Mouse (Mus musculus) brain, embryonic 14.5 days (tissue): ENCODE results near the gene Igfals. TPM values are rescaled to one million over a fixed set of nuclear protein-coding genes. Genes with fewer than 3 reads are reported as not detected.

Experiments
- DNase-seq: peaks from one replicate; pipeline ENCODE4 v3.0.0-alpha.2; 2011; ENCODE audit warnings: low read depth
- CTCF ChIP-seq: fragments of 200-500 bp; IDR thresholded peaks from 2 replicates; pipeline ENCODE4 v1.5.1; 2012; ENCODE audit warnings: inconsistent platforms, mild to moderate bottlenecking, moderate library complexity, borderline replicate concordance; ENCODE audit not compliant: insufficient read depth, insufficient read length; ENCODE audit errors: extremely low read depth
- POLR2A ChIP-seq: fragments of 200-500 bp; IDR thresholded peaks from 2 replicates; pipeline ENCODE4 v1.6.1; 2012; ENCODE audit warnings: mild to moderate bottlenecking, inconsistent platforms, borderline replicate concordance; ENCODE audit not compliant: poor library complexity, insufficient read depth, insufficient read length, severe bottlenecking; ENCODE audit errors: extremely low read depth
- polyA plus RNA-seq: library from polyadenylated mRNA; depleted of rRNA; stranded (reverse); fragments of >200 nt; gene quantifications from 2 replicates; pipeline ENCODE4 v1.2.3, GENCODE M21; 2012

The Igfals gene
- polyA plus RNA-seq, 1 experiment: not detected

GRCm38 (mm10) chr17:24873695-24874404 is 8.1 kb downstream of the Igfals start:
- TF ChIP-seq POLR2A (no peak), CTCF (no peak)

GRCm38 (mm10) chr17:24874405-24874745 is 8.6 kb downstream of the Igfals start:
- TF ChIP-seq CTCF (no peak), POLR2A (no peak)
- DNase-seq: no peak

More at GRCm38 (mm10) chr17:24873695-24874404, 8.1 kb downstream of the Igfals start:
- no peak for DNase-seq

- DNase-seq: no peak
- TF ChIP-seq CTCF: no peak
- TF ChIP-seq POLR2A: no peak
Observed at GRCm38 (mm10) chr17:24874989-24875388, 9.2 kb downstream of the Igfals start.

GRCm38 (mm10) chr17:24877336-24878116 is 11.7 kb downstream of the Igfals start:
- DNase-seq: no peak
- TF ChIP-seq CTCF (no peak), POLR2A (no peak)

GRCm38 (mm10) chr17:24878117-24878397 is 12.3 kb downstream of the Igfals start:
- TF ChIP-seq POLR2A: no peak
- DNase-seq: no peak

- no peak for DNase-seq
- TF ChIP-seq CTCF (no peak), POLR2A (no peak)
Observed at GRCm38 (mm10) chr17:24878531-24878930, 12.7 kb downstream of the Igfals start.

- DNase-seq: no peak
- TF ChIP-seq POLR2A (no peak), CTCF (peak; percentile 50; the same call in 1 of the 2 replicates)
Observed at GRCm38 (mm10) chr17:24881738-24882440, 16.1 kb downstream of the Igfals start.

GRCm38 (mm10) chr17:24884391-24884790 is 18.6 kb downstream of the Igfals start:
- TF ChIP-seq CTCF: no peak
- TF ChIP-seq POLR2A: no peak
- no peak for DNase-seq

GRCm38 (mm10) chr17:24885356-24886133 is 19.7 kb downstream of the Igfals start:
- TF ChIP-seq POLR2A: no peak
- TF ChIP-seq CTCF: no peak
- no peak for DNase-seq

GRCm38 (mm10) chr17:24886134-24886931 is 20.5 kb downstream of the Igfals start, which contains the start of the genes Nubp2 and Spsb3:
TSS of gene Nubp2 (minus strand) at chr17:24886349.
TSS of gene Spsb3 (plus strand) at chr17:24886643.
- DNase-seq: peak; percentile 100

More at GRCm38 (mm10) chr17:24886134-24886931, 20.5 kb downstream of the Igfals start, which contains the start of the genes Nubp2 and Spsb3:
- TF ChIP-seq CTCF: no peak
- TF ChIP-seq POLR2A: peak; percentile 66
